Mouse (Mus musculus) neural tube, embryonic 14.5 days (tissue): ENCODE results near the gene Efna1. TPM values are rescaled to one million over a fixed set of nuclear protein-coding genes. Genes with fewer than 3 reads are reported as not detected.
A peak's percentile ranks its signal among the peaks of the same experiment; 100 is the strongest.

Experiments used
- ATAC-seq: fragments of 200-750 bp; cut with Nextera tagmentation; 2 replicates; pipeline ENCODE4 v1.8.0; 2017; ENCODE audit warnings: low read depth, mild to moderate bottlenecking, moderate TSS enrichment, moderate library complexity
- H3K27ac ChIP-seq: fragments of 300-500 bp; sonication (generic); 2 replicates; pipeline ENCODE4 v1.5.1; 2014; ENCODE audit warnings: low read depth, mild to moderate bottlenecking, control low read depth, low read length, moderate library complexity, mixed read lengths
- H3K27me3 ChIP-seq: fragments of 300-500 bp; sonication (generic); 2 replicates; pipeline ENCODE4 v1.6.1; 2014; ENCODE audit warnings: low read length; ENCODE audit not compliant: control insufficient read depth, insufficient read depth
- H3K36me3 ChIP-seq: fragments of 300-500 bp; sonication (generic); 2 replicates; pipeline ENCODE4 v1.6.1; 2014; ENCODE audit warnings: low read length, mixed read lengths; ENCODE audit not compliant: control insufficient read depth, insufficient read depth
- H3K4me1 ChIP-seq: fragments of 300-500 bp; sonication (generic); 2 replicates; pipeline ENCODE4 v1.6.1; 2014; ENCODE audit warnings: low read length; ENCODE audit not compliant: control insufficient read depth, insufficient read depth
- H3K4me2 ChIP-seq: fragments of 300-500 bp; sonication (generic); 2 replicates; pipeline ENCODE4 v1.6.1; 2014; ENCODE audit warnings: mild to moderate bottlenecking, low read depth, low read length, control low read depth
- H3K4me3 ChIP-seq: fragments of 300-500 bp; sonication (generic); 2 replicates; pipeline ENCODE4 v1.5.1; 2014; ENCODE audit warnings: low read depth, low read length, control low read depth, mixed read lengths
- H3K9ac ChIP-seq: fragments of 300-500 bp; sonication (generic); replicated peaks from 2 replicates; pipeline ENCODE4 v1.6.1; 2014; ENCODE audit warnings: low read depth, mild to moderate bottlenecking, control low read depth, low read length, mixed read lengths
- H3K9me3 ChIP-seq: fragments of 300-500 bp; sonication (generic); 2 replicates; pipeline ENCODE4 v1.6.1; 2016; ENCODE audit warnings: low read length; ENCODE audit not compliant: control insufficient read depth
- WGBS: fragments of 180-500 bp; shearing (Covaris S2); extraction: QIAGEN DNeasy Blood & Tissue Kit; methylation state at CpG from one replicate; pipeline ENCODE4 v1.1.7; 2014; 5-methylcytosine and 5-hydroxymethylcytosine counted together
- polyA plus RNA-seq: library from polyadenylated mRNA; unstranded; fragments of >200 nt; fragmentation: Nextera tagmentation; extraction: Ambion mirVana; gene quantifications from 2 replicates; pipeline ENCODE4 v1.2.1, GENCODE M21; 2014

The Efna1 gene
- polyA plus RNA-seq, 1 experiment from 2014 or later: 6.8 TPM

DNA sequence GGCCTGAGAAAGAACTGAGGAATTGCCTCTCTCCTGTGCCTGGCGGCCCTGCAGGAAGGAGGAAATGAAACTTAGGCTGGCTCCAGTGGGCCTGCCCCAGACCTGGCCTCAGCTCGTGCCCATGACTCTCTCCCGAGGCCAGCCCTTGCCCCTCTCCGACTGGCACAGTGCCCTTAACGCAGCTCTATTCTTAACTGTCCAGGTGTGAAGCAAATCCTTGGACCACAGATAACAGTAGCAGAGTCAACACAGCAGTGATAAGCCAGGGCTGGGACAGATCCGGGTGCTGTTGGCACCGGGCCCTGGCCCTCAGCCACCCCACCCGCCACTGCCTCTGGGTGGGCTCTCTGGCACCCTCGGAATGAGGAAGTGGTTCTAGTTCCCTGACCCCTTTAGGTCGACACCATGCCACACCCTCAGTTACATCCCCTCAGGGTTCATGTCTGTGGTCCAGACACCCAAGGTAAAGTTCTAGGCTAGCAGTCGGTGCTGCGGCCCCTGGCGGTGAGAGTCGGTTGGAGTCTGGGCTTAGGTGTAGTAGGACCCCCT lies 47.3 kb downstream of the Efna1 start:
- ATAC-seq: no peak
- Histone ChIP-seq H3K27me3 (no peaks in the 10 kb centered on the region), H3K9me3 (no peaks in the 10 kb centered on the region), H3K36me3 (peaks cover 47% of the 10 kb centered on the region), H3K27ac (no peak overlapping the region), H3K9ac (no peak overlapping the region), H3K4me2 (no peak overlapping the region), H3K4me1 (no peaks in the 10 kb centered on the region), H3K4me3 (no peak overlapping the region)
- 86% methylated on average over 14 of the region's 14 CpGs for WGBS

DNA sequence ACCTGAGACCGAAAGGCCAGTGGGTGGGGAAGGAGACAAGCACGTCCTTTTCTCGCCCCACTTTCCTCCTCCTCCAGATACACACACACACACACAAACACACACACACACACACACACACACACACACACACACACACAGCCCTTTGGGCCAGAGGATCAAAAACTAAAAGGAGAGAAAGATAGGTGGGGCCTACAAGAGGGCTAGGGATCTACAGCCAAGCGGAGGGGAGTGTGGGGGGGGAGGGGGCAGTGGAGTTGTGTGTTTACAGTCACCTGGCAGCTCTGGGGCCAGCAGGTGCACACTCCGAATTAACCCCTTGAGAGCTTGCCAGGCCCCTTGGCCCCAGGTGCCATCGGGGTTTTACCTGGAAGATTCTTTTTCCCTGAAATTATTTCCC lies 48.3 kb downstream of the Efna1 start:
- Histone ChIP-seq H3K9me3 (no peaks in the 10 kb centered on the region), H3K9ac (no peak overlapping the region), H3K4me3 (no peak overlapping the region), H3K4me1 (peaks cover 4% of the 10 kb centered on the region; the same call in 1 of the 2 replicates), H3K27me3 (no peaks in the 10 kb centered on the region), H3K27ac (no peak overlapping the region), H3K4me2 (no peak overlapping the region), H3K36me3 (peaks cover 37% of the 10 kb centered on the region)
- 67% methylated on average over 6 of the region's 6 CpGs for WGBS
- no peak for ATAC-seq

DNA sequence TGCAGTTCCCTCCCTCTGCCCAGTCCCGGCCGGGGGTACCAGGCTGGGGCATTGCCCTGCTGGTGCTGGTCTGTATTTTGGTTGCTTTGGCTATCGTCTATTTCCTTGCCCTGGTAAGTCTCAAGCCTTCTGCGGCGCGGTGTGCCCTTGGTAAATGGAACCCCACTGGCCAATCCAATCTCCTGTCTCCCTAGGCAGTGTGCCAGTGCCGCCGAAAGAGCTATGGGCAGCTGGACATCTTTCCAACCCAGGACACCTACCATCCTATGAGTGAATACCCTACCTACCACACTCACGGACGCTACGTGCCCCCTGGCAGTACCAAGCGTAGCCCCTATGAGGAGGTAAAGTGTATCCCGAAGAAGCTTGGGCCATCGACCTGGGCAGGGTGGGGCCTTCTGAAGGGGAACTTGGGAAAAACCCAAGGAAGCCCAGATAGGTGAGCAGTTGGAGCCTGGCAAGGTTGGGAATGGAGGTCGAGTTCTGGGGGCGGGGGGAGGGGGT lies 49.1 kb downstream of the Efna1 start:
- ATAC-seq: no peak
- 81% methylated on average over 16 of the region's 16 CpGs for WGBS
- no peak overlapping the region for H3K4me3 ChIP-seq

DNA sequence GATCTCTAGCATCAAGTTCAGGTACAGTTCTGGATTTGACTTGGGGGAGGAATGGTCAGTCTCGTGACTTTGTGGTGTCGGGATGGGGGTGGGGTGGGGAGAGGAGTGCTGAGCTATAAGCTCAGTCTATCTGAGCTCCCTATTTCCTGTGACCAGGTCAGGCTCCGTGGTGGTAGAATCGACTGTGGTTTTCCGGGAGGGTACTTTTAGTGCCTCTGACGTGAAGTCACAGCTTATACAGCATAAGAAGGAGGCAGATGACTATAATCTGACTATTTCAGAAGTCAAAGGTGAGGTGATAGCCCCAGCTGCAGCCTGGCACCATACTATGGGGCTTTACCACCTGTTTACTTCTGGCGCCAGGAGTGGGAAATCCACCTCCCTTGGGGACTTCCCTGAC lies 49.6 kb downstream of the Efna1 start:
- Histone ChIP-seq H3K4me2 (no peak overlapping the region), H3K27me3 (no peaks in the 10 kb centered on the region), H3K36me3 (peaks cover 25% of the 10 kb centered on the region), H3K4me3 (no peak overlapping the region), H3K9ac (no peak overlapping the region), H3K27ac (no peak overlapping the region), H3K4me1 (peaks cover 16% of the 10 kb centered on the region; the same call in 1 of the 2 replicates), H3K9me3 (no peaks in the 10 kb centered on the region)
- 83% methylated on average over 7 of the region's 7 CpGs for WGBS
- ATAC-seq: no peak

More for the DNA sequence above, 49.1 kb downstream of the Efna1 start:
- Histone ChIP-seq H3K4me1 (peaks cover 12% of the 10 kb centered on the region; the same call in 1 of the 2 replicates), H3K27me3 (no peaks in the 10 kb centered on the region), H3K9ac (no peak overlapping the region), H3K9me3 (no peaks in the 10 kb centered on the region), H3K36me3 (peaks cover 30% of the 10 kb centered on the region), H3K27ac (no peak overlapping the region), H3K4me2 (no peak overlapping the region)

DNA sequence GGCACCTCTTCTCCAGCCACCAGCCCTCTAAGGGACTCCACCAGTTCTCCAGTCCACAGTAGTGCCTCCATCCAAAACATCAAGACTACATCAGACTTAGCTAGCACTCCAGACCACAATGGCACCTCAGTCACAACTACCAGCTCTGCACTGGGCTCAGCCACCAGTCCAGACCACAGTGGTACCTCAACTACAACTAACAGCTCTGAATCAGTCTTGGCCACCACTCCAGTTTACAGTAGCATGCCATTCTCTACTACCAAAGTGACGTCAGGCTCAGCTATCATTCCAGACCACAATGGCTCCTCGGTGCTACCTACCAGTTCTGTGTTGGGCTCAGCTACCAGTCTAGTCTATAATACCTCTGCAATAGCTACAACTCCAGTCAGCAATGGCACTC lies 50.4 kb downstream of the Efna1 start:
- no peak overlapping the region for H3K4me3 ChIP-seq
- H3K9me3 ChIP-seq: no peaks in the 10 kb centered on the region
- no peak for ATAC-seq
- no peak overlapping the region for H3K4me2 ChIP-seq
- peaks cover 21% of the 10 kb centered on the region for H3K36me3 ChIP-seq
- H3K27me3 ChIP-seq: no peaks in the 10 kb centered on the region
- H3K9ac ChIP-seq: no peak overlapping the region
- H3K4me1 ChIP-seq: peaks cover 23% of the 10 kb centered on the region
- H3K27ac ChIP-seq: no peak overlapping the region
- 95% methylated on average over 2 of the region's 2 CpGs for WGBS

DNA sequence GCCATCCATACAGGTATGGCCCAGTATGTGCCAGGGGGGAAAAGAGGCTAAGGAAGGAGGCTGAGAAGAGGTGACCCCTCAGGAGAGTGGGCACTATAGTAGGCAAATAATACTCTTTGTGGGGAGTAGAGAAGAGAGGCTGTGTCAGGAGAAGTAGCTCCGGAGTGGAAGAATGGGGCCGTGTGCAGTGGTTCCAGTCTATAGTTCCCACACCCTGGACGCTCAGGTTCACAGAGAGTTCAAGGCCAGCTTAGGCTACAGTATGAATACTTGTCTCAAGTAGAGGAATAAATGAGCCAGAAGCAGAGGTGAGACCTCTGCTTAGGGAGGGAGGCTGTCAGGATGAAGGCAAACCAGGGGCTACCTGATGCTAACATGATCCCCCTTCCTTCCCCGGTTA lies 51.7 kb downstream of the Efna1 start:
- Histone ChIP-seq H3K9me3 (no peaks in the 10 kb centered on the region), H3K9ac (no peak overlapping the region), H3K4me3 (no peak overlapping the region), H3K27me3 (no peaks in the 10 kb centered on the region), H3K36me3 (peaks cover 8% of the 10 kb centered on the region), H3K4me2 (no peak overlapping the region), H3K27ac (no peak overlapping the region), H3K4me1 (peaks cover 30% of the 10 kb centered on the region)
- no peak for ATAC-seq
- WGBS: 55% methylated on average over 4 of the region's 4 CpGs

DNA sequence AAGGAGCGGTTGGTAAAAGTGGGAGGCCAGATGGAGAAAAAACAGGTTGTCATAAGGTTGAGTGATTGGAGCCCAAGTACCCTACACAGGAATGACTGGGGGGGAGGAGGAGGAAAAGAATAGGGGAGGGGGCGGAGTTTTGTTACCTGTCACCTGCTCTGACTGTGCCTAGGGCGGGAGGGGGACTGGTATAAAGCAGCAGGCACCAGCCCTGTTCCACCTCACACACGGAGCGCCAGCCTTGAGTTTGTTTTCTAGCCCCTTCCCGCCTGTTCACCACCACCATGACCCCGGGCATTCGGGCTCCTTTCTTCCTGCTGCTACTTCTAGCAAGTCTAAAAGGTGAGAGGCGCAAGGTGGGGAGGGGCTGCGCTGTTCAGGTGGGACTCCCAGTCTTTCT lies 52.1 kb downstream of the Efna1 start, which contains the start of gene Muc1:
Gene Muc1 (plus strand): TSS at position 222 of the 400 bp plus-strand sequence.
- ATAC-seq: no peak
- peaks cover 30% of the 10 kb centered on the region for H3K4me1 ChIP-seq
- no peaks in the 10 kb centered on the region for H3K9me3 ChIP-seq
- H3K4me3 ChIP-seq: peak within 1 kb of the TSS; percentile 40
- H3K27me3 ChIP-seq: no peaks in the 10 kb centered on the region
- peak within 1 kb of the TSS; percentile 70 for H3K27ac ChIP-seq
- 32% methylated on average over 10 of the region's 10 CpGs for WGBS
- peaks cover 4% of the 10 kb centered on the region for H3K36me3 ChIP-seq
- H3K4me2 ChIP-seq: peak within 1 kb of the TSS; percentile 57
- peak within 1 kb of the TSS; percentile 21; the same call in 1 of the 2 replicates for H3K9ac ChIP-seq

DNA sequence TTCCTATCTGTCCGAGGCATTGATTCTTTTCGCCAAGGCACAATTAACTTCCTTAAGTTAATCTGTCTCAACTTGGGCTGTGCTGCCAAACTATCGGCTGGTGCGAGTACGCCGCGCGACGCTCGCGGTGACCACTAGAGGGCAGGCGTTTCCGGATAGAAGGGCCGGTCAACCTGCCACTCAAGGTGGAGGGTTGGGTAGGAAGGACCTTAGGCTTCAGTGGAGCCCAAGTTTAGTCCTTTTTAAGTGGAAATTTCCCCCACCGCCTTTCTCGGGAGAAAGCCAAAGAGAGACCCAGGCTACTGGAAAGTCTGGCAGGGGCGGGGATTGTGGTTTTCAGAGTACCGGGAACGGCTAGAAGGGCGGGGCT lies 52.8 kb downstream of the Efna1 start:
- ATAC-seq: peak; percentile 33; the same call in 1 of the 2 replicates
- under 1% methylated on average over 18 of the region's 20 CpGs for WGBS
- peaks cover 32% of the 10 kb centered on the region for H3K4me1 ChIP-seq

DNA sequence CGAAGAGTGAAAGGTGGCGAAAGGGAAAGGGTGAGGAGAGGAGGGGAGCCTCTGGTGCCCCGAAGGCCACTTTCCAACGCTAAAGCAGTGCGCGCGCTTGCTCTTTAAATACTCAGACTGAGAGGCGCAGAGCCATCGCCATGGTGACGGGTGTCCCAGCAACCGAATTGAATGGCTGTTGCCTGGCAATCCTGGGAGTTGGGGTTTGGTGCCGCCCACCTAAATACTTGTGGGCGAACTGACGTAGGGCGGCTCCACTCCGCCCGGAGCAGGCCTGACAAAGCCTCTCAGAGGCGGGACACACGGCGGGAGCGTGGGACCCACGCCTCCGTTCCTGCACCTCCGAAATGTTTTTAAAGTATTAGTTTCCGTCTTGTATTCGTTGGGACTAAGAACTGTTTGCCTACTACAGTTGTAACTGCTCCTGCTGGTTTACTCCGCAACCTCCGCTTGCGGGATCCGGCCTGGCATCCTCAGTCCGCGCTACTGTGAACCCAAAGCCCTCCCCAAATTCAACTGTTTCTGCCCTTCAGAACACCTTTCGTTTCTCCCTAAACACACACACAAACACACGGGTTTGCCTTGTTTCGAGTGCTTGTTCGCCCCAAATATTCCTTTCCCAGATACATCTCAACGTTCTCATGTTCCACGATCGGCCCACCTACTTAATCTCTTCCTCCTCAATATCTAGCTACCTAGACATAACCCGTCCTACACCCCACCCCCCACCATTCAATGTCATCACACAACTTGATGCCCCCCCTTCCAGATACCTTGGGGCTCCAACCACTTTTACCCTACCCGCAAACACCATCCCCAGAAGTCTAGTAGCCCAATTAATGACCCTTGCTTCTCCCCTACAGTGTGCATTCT lies 53.4 kb downstream of the Efna1 start:
- H3K9ac ChIP-seq: peak overlapping the region; percentile 63
- peak; percentile 78 for ATAC-seq
- H3K4me2 ChIP-seq: peak overlapping the region; percentile 57
- peak overlapping the region; percentile 40 for H3K4me3 ChIP-seq
- no peaks in the 10 kb centered on the region for H3K9me3 ChIP-seq
- H3K27me3 ChIP-seq: no peaks in the 10 kb centered on the region
- H3K27ac ChIP-seq: peak overlapping the region; percentile 83
- WGBS: 3% methylated on average over 41 of the region's 41 CpGs
- H3K4me1 ChIP-seq: peaks cover 32% of the 10 kb centered on the region
- H3K36me3 ChIP-seq: no peaks in the 10 kb centered on the region

More for the DNA sequence above, 52.8 kb downstream of the Efna1 start:
- Histone ChIP-seq H3K36me3 (no peaks in the 10 kb centered on the region), H3K4me3 (peak overlapping the region; percentile 40), H3K4me2 (peak overlapping the region; percentile 57), H3K9me3 (no peaks in the 10 kb centered on the region), H3K27me3 (no peaks in the 10 kb centered on the region), H3K27ac (peak overlapping the region; percentile 70), H3K9ac (peak overlapping the region; percentile 21; the same call in 1 of the 2 replicates)
